Mouse (Mus musculus) neural tube, embryonic 15.5 days (tissue): ENCODE results near the gene 1110008P14Rik. TPM values are rescaled to one million over a fixed set of nuclear protein-coding genes. Genes with fewer than 3 reads are reported as not detected.

ENCODE experiments used
- ATAC-seq: fragments of 200-750 bp; cut with Nextera tagmentation; 2 replicates; pipeline ENCODE4 v1.8.0; 2017; ENCODE audit warnings: mild to moderate bottlenecking, moderate TSS enrichment, moderate library complexity; ENCODE audit not compliant: low FRiP score
- H3K27ac ChIP-seq: fragments of 300-500 bp; sonication (generic); replicated peaks from 2 replicates; pipeline ENCODE4 v1.5.1; 2015; ENCODE audit warnings: mild to moderate bottlenecking, inconsistent platforms
- H3K27me3 ChIP-seq: fragments of 300-500 bp; sonication (generic); replicated peaks from 2 replicates; pipeline ENCODE4 v1.6.1; 2015; ENCODE audit warnings: inconsistent platforms
- H3K36me3 ChIP-seq: fragments of 300-500 bp; sonication (generic); 2 replicates; pipeline ENCODE4 v1.6.1; 2015; ENCODE audit warnings: inconsistent platforms
- H3K4me1 ChIP-seq: fragments of 300-500 bp; sonication (generic); 2 replicates; pipeline ENCODE4 v1.6.1; 2015; ENCODE audit warnings: inconsistent platforms
- H3K4me2 ChIP-seq: fragments of 300-500 bp; sonication (generic); 2 replicates; pipeline ENCODE4 v1.6.1; 2015; ENCODE audit warnings: inconsistent platforms, mild to moderate bottlenecking, moderate library complexity
- H3K4me3 ChIP-seq: fragments of 300-500 bp; sonication (generic); replicated peaks from 2 replicates; pipeline ENCODE4 v1.5.1; 2015; ENCODE audit warnings: mild to moderate bottlenecking, inconsistent platforms
- H3K9ac ChIP-seq: fragments of 300-500 bp; sonication (generic); replicated peaks from 2 replicates; pipeline ENCODE4 v1.6.1; 2015; ENCODE audit warnings: mild to moderate bottlenecking, inconsistent platforms
- H3K9me3 ChIP-seq: fragments of 300-500 bp; sonication (generic); replicated peaks from 2 replicates; pipeline ENCODE4 v1.6.1; 2016; ENCODE audit warnings: inconsistent platforms
- WGBS: fragments of 180-500 bp; shearing (Covaris S2); methylation state at CpG from one replicate; pipeline ENCODE4 v1.1.7; 2015; ENCODE audit warnings: mixed read lengths; 5-methylcytosine and 5-hydroxymethylcytosine counted together
- polyA plus RNA-seq: library from polyadenylated mRNA; unstranded; fragments of >200 nt; fragmentation: Nextera tagmentation; extraction: Ambion mirVana; gene quantifications from 2 replicates; pipeline ENCODE4 v1.2.1, GENCODE M21; 2015

The 1110008P14Rik gene
- polyA plus RNA-seq, result 163 and 195 TPM in 2 replicates

DNA sequence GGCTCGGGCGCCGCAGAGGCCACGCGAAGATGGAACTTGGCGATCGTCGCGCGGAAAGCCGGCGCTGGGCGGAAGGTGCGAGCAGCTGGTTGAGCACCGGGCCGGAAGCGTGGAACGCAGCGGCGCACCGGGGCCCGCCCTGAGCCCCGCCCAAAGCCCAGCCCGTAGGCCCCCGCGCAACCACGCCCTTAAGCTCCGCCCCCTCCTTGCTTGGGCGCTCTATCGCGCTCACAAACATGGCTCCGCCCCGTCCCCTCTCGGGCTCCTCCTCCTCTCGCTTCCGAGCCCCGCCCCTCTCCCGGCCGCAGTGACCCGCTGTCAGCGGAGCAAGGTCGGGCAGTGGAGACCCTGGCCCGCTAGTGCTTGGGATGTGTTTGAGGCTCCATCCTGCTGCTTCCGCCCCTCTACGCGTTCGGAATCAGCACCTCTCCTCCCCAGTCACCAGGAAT is at the start of gene 1110008P14Rik:
Gene 1110008P14Rik (minus strand): TSS at position 164 of the 449 bp plus-strand sequence.
- Histone ChIP-seq H3K27ac (peak within 1 kb of the TSS; percentile 74), H3K9me3 (no peaks in the 10 kb centered on the region), H3K36me3 (peaks cover 33% of the 10 kb centered on the region), H3K4me1 (peaks cover 21% of the 10 kb centered on the region), H3K27me3 (peaks cover 8% of the 10 kb centered on the region; the same call in 1 of the 2 replicates), H3K4me2 (peak within 1 kb of the TSS; percentile 95), H3K4me3 (peak within 1 kb of the TSS; percentile 74), H3K9ac (peak within 1 kb of the TSS; percentile 69)
- ATAC-seq, result peak; percentile 89
- under 1% methylated on average over 41 of the region's 47 CpGs for WGBS

DNA sequence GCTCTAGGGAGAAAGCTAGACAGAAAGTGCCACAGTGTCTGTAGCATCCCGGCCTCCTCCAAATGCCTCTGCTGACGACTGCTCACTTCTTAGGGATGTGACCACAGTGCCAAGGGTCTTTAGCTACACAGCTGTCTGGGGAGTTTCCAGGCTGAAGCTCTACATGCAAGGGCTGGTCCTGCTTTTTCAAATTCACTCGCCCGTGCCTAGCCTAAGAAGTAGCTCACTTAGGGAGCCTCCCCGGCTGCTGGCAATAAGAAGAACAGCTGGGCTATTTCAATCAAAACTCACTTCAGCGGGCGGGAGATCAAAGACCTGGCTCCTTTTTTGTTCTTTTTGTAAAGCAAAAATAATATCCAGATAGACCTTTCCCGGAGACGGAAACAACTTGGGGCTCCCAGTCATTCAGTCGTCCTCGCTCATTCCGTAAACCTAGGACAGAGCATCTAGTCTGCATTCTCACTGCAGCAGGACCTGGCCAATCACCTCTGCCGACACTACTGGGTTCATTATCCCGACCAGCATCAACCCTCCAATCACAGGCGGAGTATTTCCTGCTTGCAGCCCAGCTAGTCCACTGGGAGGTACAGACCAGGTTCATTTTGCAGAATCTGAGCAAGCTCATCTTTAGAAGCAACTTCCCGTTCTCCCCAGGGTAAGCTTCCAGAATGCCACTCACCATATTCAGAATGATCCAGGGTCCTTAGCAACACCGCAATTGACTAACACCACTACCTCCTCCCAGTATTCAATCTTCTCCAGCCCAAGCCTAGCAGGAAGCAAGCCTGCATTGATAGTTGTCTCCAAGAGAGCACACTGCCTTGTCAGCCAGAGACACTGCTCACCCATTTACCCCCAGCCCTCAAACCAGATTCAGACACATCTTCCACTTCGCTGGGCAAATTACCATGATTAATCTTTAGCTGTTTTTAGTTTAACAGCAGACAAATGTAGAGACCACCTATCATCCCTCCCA is 49.3 kb upstream of the 1110008P14Rik start:
- Histone ChIP-seq H3K4me2 (peak overlapping the region; percentile 87), H3K4me3 (peak overlapping the region; percentile 57), H3K9me3 (no peaks in the 10 kb centered on the region), H3K27me3 (no peaks in the 10 kb centered on the region), H3K4me1 (peaks cover 53% of the 10 kb centered on the region), H3K36me3 (no peaks in the 10 kb centered on the region), H3K9ac (peak overlapping the region; percentile 68), H3K27ac (peak overlapping the region; percentile 95)
- 7% methylated on average over 18 of the region's 18 CpGs for WGBS
- peak; percentile 96 for ATAC-seq

- H3K9me3 ChIP-seq, result no peaks in the 10 kb centered on the region
- no peaks in the 10 kb centered on the region for H3K27me3 ChIP-seq
- H3K4me2 ChIP-seq, result peak overlapping the region; percentile 87
- H3K36me3 ChIP-seq, result no peaks in the 10 kb centered on the region
- peaks cover 65% of the 10 kb centered on the region for H3K4me1 ChIP-seq
- H3K9ac ChIP-seq, result peak overlapping the region; percentile 55
- H3K27ac ChIP-seq, result peak overlapping the region; percentile 95
- ATAC-seq, result no peak
- 47% methylated on average over 4 of the region's 4 CpGs for WGBS
- H3K4me3 ChIP-seq, result peak overlapping the region; percentile 57
Observed at GRCm38 (mm10) chr2:32429215-32429891, 47.6 kb upstream of the 1110008P14Rik start.

DNA sequence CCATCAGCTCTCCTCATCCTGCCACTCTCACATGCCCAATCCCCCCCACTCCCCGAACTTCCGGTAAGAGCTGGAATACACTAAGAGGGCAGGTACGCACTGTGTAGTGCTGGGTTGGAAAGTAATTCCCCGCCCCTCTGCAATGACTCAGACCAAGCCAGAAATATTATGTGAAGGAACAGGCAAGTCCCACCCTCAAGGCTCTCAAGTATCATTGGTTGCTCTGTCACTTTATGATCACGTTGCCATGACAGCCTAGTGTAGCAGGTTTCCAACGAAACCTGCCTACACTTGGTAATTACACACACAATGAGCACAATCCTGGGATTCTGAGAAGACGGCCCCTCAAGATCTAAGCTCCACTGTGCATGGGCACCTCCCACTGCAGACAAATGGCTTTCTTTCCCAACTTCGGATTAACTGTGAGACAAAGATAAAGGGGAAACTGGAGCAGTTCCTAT is 46.6 kb upstream of the 1110008P14Rik start:
- ATAC-seq, result peak; percentile 71
- peaks cover 76% of the 10 kb centered on the region for H3K4me1 ChIP-seq

GRCm38 (mm10) chr2:32427720-32428119 is 46.0 kb upstream of the 1110008P14Rik start:
- 66% methylated on average over 5 of the region's 5 CpGs for WGBS
- Histone ChIP-seq H3K9ac (no peak overlapping the region), H3K36me3 (no peaks in the 10 kb centered on the region), H3K4me2 (peak overlapping the region; percentile 87), H3K4me1 (peaks cover 81% of the 10 kb centered on the region), H3K27ac (peak overlapping the region; percentile 95), H3K9me3 (no peaks in the 10 kb centered on the region), H3K27me3 (no peaks in the 10 kb centered on the region), H3K4me3 (peak overlapping the region; percentile 57)
- ATAC-seq, result no peak

More for the DNA sequence above, 46.6 kb upstream of the 1110008P14Rik start:
- H3K36me3 ChIP-seq, result no peaks in the 10 kb centered on the region
- peak overlapping the region; percentile 95 for H3K27ac ChIP-seq
- WGBS, result 25% methylated on average over 8 of the region's 8 CpGs
- H3K4me2 ChIP-seq, result peak overlapping the region; percentile 87
- peak overlapping the region; percentile 57 for H3K4me3 ChIP-seq
- no peaks in the 10 kb centered on the region for H3K9me3 ChIP-seq
- no peaks in the 10 kb centered on the region for H3K27me3 ChIP-seq
- H3K9ac ChIP-seq, result peak overlapping the region; percentile 55

DNA sequence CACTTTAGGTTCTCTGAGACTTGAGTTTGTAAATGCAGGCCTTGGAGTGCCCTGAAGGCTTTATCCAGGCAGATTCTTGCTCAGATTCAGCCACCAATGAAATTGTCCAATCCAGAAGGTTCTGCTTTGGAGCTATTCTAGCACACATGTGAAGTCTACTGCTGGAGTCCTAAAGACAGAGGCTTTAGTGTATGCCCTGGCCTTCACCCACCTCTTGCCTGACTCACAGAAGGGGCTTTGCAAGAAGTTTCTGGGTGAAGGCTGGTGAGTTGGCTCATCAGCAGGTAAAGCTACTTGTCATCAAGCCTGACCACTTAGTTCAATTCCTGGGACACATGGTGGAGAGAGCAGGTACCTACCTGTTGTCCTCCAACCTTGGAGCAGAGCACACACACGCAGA is 44.4 kb upstream of the 1110008P14Rik start:
- 97% methylated on average over 1 of the region's 1 CpGs for WGBS
- Histone ChIP-seq H3K4me1 (peaks cover 72% of the 10 kb centered on the region), H3K27ac (no peak overlapping the region)

DNA sequence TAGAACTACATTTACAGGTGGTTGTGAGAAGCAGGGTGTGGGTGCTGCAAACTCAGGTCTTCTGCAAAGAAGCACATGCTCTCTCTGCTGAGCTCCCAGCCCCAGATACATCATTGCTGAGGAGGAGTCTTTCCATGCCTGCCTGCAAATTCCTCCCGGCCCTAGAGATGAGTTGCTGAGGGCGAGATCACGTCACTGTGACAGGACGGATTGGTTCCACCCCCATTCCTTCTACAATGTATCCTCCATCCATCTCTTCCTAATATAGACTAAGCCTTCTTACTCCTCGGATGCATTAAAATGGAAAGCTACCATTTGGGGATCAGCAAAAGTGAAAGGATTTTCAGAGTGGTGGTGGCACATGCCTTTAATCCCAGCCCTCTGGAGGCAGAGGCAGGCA is 43.8 kb upstream of the 1110008P14Rik start:
- WGBS, result 84% methylated on average over 5 of the region's 5 CpGs
- no peak for ATAC-seq
- no peaks in the 10 kb centered on the region for H3K27me3 ChIP-seq
- H3K36me3 ChIP-seq, result peaks cover 7% of the 10 kb centered on the region
- H3K4me2 ChIP-seq, result no peak overlapping the region
- H3K4me3 ChIP-seq, result no peak overlapping the region
- H3K9ac ChIP-seq, result no peak overlapping the region
- H3K9me3 ChIP-seq, result no peaks in the 10 kb centered on the region
- peaks cover 70% of the 10 kb centered on the region for H3K4me1 ChIP-seq
- no peak overlapping the region for H3K27ac ChIP-seq

More for the DNA sequence above, 44.4 kb upstream of the 1110008P14Rik start:
- Histone ChIP-seq H3K36me3 (peaks cover 2% of the 10 kb centered on the region), H3K9me3 (no peaks in the 10 kb centered on the region), H3K4me3 (no peak overlapping the region), H3K9ac (no peak overlapping the region), H3K4me2 (no peak overlapping the region), H3K27me3 (no peaks in the 10 kb centered on the region)
- ATAC-seq, result no peak

DNA sequence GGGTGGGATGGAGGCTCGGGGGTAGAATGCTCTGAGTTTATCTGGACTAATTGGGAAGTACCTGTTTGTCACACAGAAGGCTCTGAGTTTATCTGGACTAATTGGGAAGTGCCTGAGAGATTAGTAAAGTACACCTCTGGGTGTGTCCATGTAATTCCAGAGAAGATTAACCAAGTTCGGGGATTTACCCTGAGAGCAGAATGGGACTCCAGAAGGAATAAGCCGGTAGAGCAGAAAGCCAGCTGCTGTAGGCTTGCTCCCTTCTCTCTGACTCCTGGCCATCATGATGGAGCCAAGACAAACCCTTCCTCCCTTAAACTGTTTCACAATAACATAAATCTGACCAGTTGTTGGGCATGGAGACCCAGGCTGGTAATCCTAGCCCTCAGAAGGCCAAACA is 43.1 kb upstream of the 1110008P14Rik start:
- Histone ChIP-seq H3K27ac (peak overlapping the region; percentile 80), H3K9ac (no peak overlapping the region)

DNA sequence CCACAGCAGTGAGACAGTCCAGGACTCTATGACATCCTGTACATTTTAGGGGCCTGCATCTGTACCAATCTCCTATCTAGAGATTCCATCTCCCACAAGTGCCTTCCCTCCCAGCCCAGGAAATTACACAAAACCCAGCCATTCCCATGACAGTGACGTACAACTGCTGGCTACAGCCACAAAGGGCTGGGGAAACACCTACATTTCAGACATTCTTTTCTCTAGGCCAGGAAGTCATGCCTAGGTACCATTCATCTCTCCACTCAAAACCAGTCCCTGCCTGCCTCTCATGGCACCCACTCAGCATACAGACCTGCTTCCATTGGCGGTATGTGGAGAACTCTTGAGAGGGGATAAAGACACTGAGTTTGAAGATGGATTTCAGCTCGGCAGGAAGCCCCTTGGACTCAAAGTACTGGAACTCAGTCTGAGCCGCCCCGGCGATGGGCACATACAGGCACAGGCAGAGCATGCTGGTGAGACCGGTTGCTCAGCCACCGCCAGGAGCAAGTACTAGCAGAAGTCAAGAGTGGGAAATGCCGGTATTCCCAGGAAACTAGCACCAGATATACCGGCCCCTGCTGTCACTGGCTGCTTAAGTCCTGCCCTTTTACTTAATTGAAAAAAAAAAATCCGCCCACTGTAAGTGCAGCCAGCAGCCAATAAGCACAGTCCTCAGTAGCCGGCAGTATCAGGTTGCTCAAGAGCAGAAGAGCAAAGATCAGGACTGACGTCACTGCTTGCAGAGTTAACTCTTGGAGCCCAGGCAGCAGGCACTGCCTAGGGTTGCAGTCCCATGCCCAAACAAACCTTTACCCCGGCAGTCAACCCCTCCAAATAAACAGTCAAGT is 42.0 kb upstream of the 1110008P14Rik start:
- H3K9me3 ChIP-seq, result no peaks in the 10 kb centered on the region
- peak overlapping the region; percentile 39 for H3K4me3 ChIP-seq
- H3K4me2 ChIP-seq, result peak overlapping the region; percentile 64
- peaks cover 26% of the 10 kb centered on the region for H3K36me3 ChIP-seq
- H3K9ac ChIP-seq, result peak overlapping the region; percentile 36
- peaks cover 52% of the 10 kb centered on the region for H3K4me1 ChIP-seq
- H3K27me3 ChIP-seq, result no peaks in the 10 kb centered on the region
- peak overlapping the region; percentile 80 for H3K27ac ChIP-seq
- ATAC-seq, result peak; percentile 81
- WGBS, result 2% methylated on average over 14 of the region's 14 CpGs

More for the DNA sequence above, 43.1 kb upstream of the 1110008P14Rik start:
- Histone ChIP-seq H3K4me1 (peaks cover 63% of the 10 kb centered on the region), H3K4me3 (no peak overlapping the region), H3K9me3 (no peaks in the 10 kb centered on the region), H3K36me3 (peaks cover 15% of the 10 kb centered on the region), H3K27me3 (no peaks in the 10 kb centered on the region), H3K4me2 (no peak overlapping the region; the same call in 1 of the 2 replicates)
- WGBS, result 57% methylated on average over 3 of the region's 3 CpGs
- no peak for ATAC-seq

DNA sequence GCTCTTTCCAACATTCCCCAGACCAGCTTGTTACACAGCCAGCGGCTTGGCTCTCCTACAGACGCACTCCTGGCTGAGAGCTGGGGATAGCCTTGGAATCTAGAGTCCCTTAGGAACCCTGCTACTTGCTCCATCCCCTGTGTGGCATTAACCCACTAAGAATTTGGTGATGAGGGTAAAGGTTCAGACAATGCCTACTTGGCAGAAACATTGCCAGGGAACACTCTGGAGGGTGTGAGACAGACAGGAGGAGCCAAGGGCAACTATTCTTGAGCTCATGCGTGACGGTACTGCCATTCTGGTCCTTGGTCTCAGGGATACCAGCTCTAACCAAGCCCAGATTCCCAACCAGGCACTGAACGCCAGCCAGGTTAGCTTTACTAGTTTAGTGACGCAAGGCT is 40.1 kb upstream of the 1110008P14Rik start:
- no peak overlapping the region for H3K27ac ChIP-seq
- H3K9me3 ChIP-seq, result no peaks in the 10 kb centered on the region
- peaks cover 44% of the 10 kb centered on the region for H3K36me3 ChIP-seq
- no peak overlapping the region for H3K9ac ChIP-seq
- WGBS, result 92% methylated on average over 6 of the region's 6 CpGs
- H3K4me3 ChIP-seq, result no peak overlapping the region
- H3K4me2 ChIP-seq, result no peak overlapping the region
- H3K27me3 ChIP-seq, result no peaks in the 10 kb centered on the region
- peaks cover 34% of the 10 kb centered on the region for H3K4me1 ChIP-seq
- no peak for ATAC-seq

DNA sequence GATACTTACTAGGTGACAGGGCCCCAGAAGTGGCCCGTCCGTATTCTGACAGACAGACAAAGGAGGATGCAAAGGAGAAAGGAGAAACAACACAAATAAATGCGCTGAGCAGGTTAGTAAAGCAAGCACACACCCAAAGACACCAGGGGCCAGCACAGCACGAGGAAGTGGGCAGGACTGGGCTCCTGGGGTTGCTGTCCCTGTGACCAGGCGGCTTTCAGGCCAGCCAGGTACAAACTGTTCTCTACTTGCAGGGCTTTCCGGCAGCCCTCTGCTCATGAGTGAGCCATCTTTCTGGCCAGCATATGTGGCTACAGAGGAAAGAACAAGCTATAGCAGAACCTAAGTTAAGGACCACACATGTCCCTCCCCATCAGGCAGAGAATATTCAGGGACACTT is 38.9 kb upstream of the 1110008P14Rik start:
- WGBS, result 87% methylated on average over 6 of the region's 6 CpGs
- Histone ChIP-seq H3K9ac (no peak overlapping the region), H3K27me3 (no peaks in the 10 kb centered on the region), H3K4me2 (no peak overlapping the region), H3K27ac (no peak overlapping the region), H3K4me1 (peaks cover 32% of the 10 kb centered on the region), H3K36me3 (peaks cover 56% of the 10 kb centered on the region), H3K4me3 (no peak overlapping the region), H3K9me3 (no peaks in the 10 kb centered on the region)
- ATAC-seq, result no peak
